Mouse (Mus musculus): Measurements from ENCODE around the gene Acox2.
A peak's percentile ranks its signal among the peaks of the same experiment; 100 is the strongest.
"Not testable (repeated sequence)": the region's sequence is repeated elsewhere in the genome, so short reads cannot be mapped to it uniquely, and the experiment has no call there.

Gene Acox2

DNA sequence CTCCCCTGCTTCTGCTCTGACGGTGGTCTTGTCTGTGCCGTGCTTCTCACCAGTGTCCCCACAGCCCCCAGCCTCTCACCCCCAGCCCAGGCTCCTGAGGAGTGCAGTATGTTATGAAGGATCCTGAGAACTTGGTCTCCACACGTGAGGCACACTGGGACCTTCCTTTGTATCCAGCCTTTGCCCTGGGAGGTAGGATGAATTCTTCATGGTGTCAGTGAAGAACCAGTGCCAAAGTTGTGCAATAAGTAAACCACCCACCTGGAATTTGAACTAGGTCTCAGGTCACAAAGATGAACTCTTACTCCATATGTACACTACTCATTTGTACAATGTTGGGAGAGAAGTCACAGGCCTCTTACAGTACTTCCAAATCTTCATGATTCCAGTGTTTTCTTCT, at the start of gene Acox2:
Acox2 (minus strand) TSS at position 188 of the 400 bp plus-strand sequence.
- DNase-seq (ENCODE audit: extremely low spot score) = no peak

GRCm38 (mm10) chr14:8308650-8309049, 49.5 kb upstream of the Acox2 start:
- no peak for DNase-seq (ENCODE audit: extremely low spot score)

DNA sequence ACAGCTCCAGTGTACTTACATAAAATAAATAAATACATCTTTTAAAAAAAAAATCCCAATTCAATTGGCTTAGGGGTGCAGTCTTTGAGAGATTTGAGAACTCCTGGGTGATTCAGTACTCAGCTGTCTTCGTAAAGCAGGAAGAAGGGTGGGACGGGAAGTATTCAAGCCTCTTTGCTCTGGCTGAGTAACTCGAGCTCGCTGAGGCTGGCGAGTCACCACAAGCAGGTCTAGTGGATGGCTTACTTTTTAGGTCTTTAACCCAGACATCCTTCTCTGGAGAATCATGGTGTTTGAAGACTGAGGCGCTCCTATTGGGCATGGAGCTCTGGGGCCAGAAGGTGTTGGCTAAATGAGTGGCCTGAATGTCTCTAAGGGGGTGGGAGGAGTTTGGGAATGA, 47.7 kb upstream of the Acox2 start:
- DNase-seq (ENCODE audit: extremely low spot score) = no peak

DNA sequence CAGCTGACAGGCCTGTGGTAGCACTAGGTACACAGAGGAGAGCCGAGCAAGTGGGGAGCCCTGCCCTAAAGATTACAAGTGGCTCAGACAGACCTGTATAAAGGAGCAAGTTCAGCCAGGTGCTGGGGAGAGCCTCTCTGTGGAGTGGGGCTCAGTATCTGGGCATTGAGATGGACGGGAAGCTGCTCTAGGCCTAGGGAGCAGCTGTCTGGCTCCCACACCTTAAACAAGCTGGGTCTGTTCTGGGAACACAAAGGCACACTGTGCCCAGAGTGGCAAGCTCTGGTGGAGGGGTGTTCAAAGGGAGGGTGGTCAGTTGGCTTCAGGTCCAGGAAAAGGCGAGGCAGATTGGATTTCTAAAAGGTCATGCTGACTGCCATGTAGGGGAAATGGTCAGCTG, 45.9 kb upstream of the Acox2 start:
- no peak for DNase-seq (ENCODE audit: extremely low spot score)

GRCm38 (mm10) chr14:8304082-8304481, 44.9 kb upstream of the Acox2 start:
- DNase-seq (ENCODE audit: extremely low spot score) = no peak

DNA sequence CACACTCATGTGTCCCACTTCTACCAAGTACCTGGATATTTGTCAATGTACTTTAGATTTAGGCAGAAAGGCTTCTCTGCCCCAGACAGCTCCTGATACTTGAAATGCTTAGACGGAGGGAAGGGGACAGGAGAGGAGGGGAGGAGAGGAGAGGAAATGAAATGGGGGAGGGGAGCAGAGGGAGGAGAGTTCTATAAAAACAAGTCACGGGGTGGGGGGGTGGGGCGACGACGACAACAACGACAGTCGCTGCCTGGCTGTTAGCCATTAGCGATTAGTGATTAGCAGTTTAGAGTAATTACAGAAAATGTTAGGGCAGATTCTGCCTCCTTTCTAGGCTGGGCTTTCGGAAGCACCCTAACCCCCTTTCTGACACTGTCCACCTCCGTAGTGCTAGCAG, 43.5 kb upstream of the Acox2 start:
- no peak for DNase-seq (ENCODE audit: extremely low spot score)

- DNase-seq (ENCODE audit: extremely low spot score) = peak; percentile 63
Observed at GRCm38 (mm10) chr14:8300281-8300680, 41.1 kb upstream of the Acox2 start.

DNA sequence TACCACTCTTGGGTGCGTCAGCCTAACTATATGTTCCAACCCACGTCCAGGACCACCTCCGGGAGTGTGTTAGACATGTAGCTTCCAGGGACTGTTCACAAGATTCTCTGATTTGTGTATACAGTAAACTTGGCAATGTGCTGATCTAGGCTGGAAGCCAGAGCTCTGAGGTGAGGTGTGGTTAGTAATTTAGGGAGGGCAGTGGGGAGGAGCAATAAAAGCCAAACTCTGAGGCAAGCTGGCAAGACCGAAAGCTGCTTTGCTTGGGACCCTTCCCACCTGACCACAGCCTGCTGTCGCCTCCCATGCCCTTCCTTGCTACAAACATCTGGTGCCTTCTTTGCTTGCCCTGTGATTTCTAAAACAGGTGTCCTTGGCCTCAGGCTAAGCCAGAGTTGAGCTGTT, 38.7 kb upstream of the Acox2 start:
- DNase-seq (ENCODE audit: extremely low spot score) = no peak

- no peak for DNase-seq (ENCODE audit: extremely low spot score)
Observed at GRCm38 (mm10) chr14:8294257-8294656, 35.1 kb upstream of the Acox2 start.

GRCm38 (mm10) chr14:8286595-8286994, 27.4 kb upstream of the Acox2 start:
- not testable (repeated sequence) for DNase-seq (ENCODE audit: extremely low spot score)

DNA sequence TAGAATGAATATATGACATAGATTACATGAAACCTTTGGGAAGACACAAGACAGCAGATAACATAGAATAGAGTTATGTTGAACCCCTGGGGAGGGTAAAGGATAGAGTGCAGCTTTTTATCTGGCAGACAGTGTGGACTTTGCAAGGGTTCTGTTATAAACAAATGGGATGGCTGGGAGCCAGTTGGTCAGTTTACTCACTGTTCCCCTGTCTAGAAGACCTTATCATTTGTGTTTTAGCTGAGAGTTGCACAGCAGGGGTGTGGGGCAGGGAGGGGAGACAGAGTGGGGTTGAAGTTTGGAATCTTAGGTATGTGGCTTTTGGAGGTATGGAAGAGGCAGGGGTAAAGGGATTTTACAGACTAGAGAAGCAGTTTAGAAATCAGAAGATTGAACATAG, 24.6 kb upstream of the Acox2 start:
- no peak for DNase-seq (ENCODE audit: extremely low spot score)

- DNase-seq (ENCODE audit: extremely low spot score) = not testable (repeated sequence)
Observed at GRCm38 (mm10) chr14:8271281-8271680, 12.1 kb upstream of the Acox2 start.

DNA sequence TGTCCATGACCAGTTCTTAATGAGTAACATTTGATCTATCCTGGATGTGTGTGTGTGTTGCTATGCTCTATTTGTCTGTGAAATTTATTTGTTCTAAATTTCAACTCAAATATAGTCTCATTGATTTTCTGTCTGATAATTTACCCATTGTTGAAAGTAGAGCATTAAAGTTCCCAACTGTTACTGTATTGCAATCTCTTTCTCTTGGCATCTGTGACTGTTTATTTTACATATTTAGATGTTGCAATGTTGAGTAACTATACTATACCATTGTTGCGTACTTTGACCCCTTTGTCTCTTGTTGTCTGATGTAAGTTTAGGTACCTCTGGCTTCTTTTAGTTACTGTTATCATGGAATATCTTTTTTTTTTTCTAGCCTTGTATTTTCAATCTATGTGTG, 5.2 kb upstream of the Acox2 start:
- no peak for DNase-seq (ENCODE audit: extremely low spot score)

- no peak for DNase-seq (ENCODE audit: extremely low spot score)
Observed at GRCm38 (mm10) chr14:8262242-8262641, 3.1 kb upstream of the Acox2 start.

DNA sequence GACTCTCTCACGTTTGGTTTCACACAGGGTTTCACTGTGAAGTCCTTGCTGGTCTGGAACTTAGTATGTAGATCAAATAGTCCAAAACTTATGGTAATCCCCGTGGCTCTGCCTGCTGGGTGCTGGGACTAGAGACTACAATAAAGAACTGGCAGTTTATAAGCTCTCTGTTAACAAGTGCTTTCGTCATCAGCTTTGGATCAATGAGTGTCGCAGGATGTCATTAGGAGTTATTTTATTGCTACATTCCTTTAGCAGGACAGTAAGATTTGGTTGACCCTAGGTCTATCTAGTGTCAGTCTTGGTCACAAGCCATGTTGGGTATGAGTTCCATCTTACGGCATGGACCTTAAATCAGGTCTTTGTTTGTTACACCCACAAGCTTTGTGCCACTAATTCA, 1.1 kb upstream of the Acox2 start:
- DNase-seq (ENCODE audit: extremely low spot score) = no peak

GRCm38 (mm10) chr14:8258752-8259151, 401 bp downstream of the Acox2 start:
- DNase-seq (ENCODE audit: extremely low spot score) = no peak

DNA sequence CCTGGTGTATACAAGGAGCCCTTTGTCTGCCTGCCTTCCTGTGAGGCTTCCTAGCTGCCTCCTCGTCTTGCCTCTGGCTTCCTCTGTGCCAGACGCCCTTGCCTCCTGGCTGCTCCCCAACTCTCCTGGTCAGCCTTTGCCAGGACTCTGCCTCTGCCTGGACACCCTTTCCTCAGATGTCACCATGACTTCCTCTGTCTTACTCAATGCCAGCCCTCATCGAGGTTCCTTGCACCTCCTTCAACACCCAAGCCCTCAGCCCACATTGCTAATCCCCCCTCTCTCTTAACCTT, 872 bp downstream of the Acox2 start:
- no peak for DNase-seq (ENCODE audit: extremely low spot score)

GRCm38 (mm10) chr14:8257521-8258334, 1.4 kb downstream of the Acox2 start:
- DNase-seq (ENCODE audit: extremely low spot score) = no peak

- DNase-seq (ENCODE audit: extremely low spot score) = no peak
Observed at GRCm38 (mm10) chr14:8256881-8257280, 2.3 kb downstream of the Acox2 start.

GRCm38 (mm10) chr14:8256072-8256471, 3.1 kb downstream of the Acox2 start:
- DNase-seq (ENCODE audit: extremely low spot score) = no peak

DNA sequence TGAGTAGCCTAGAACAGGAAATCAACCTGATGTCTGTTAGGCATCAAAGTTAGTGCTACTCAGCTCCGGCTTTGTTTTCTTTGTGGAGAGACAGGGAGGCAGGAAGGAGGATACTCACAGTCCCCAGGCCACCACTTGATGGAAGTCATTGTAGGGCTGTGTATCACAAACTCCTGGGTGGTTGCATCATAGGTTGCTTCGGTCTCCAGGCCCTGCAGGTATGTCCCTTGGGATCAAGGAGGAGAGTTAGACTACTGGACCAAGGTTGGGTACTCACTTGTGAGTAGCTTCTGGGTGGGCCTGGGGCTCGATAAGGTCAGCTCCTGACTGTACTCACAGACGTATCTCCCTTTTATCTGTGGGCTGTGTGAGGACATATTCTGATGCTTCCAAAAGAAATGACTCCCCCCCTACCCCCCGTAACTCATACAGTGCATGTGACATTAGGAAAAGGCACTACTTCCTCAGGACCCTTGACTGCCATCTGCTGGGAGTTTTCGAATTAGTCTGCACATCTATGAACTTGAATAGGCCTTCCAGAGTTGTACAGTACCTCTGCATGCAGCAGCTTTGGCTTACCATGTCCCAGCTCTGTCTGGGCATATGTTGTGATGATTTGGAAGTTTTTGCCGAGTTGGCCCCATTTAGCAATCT, 4.0 kb downstream of the Acox2 start:
- DNase-seq (ENCODE audit: extremely low spot score) = peak; percentile 24

DNA sequence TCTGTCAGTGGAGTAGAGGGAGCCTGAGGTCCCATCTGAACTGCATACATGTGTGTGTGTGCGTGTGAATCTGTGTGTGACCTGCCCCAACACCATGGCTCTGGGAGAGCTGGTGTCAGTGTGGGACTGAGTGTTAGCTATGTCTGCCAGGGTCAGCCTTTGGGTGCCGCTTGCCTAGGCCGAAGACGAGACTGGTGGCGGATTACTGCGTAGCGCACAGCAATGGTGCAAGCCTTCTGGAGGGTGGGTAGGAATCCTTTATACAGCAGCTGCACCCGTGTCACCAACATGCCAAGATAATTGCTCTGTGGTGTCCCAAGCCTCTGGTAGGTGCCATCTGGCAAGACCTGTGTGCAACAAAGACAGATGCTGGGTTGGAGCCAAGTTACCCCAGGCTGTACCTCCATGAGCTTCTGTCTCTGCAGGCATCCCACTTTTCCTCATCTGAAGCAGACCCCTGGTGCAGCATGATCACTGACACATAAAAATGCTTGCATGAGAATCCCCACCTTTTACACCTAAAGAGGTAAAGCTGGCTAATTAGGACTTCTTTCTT, 7.7 kb downstream of the Acox2 start:
- no peak for DNase-seq (ENCODE audit: extremely low spot score)

DNA sequence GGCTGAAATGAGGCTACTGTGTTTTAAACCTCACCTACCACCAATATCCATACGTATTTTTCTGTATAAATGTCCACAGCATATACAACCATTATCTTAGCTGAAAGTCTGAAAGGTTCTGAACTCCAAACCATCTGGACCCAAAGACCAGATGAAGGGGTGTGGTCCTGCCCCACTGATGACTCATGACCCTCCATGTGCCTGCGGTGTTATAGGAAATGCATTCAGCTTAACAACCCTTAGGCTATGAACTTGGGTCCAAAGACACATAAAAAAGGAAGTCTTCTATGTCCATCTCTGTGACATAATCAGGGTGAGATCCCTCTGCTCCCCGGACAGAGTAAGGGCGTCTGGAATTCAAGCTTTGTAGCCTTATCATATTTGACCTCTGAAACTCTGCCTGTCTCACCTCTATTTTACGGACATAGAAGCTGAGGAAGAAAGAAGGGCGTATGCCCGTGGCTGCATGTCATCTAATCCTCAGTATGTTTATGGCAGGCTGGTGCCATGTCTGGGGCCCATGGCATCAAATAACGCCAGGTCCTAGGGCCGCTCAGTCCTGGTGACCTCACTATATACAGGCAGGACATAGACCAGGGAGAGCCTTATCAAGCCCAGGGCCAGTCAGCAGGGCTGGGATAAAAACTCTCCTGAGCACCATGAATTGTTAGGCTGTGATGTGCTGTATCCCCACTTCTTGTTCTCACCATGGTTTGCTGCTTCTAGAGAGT, 8.8 kb downstream of the Acox2 start:
- DNase-seq (ENCODE audit: extremely low spot score) = no peak

Data from embryo, embryonic 9.5 days (tissue).